Mouse (Mus musculus) thymus, adult 2 months (tissue): ENCODE results near the gene Ddx6. TPM values are rescaled to one million over a fixed set of nuclear protein-coding genes. Genes with fewer than 3 reads are reported as not detected.

Source experiments
- DNase-seq: peaks from one replicate; pipeline ENCODE4 v3.0.0; 2021
- H3K27ac ChIP-seq: fragments of 200-500 bp; 2 replicates; pipeline ENCODE4 v1.5.1; 2012; ENCODE audit warnings: low read length, control low read depth; ENCODE audit not compliant: control insufficient read depth, insufficient read depth
- H3K27me3 ChIP-seq: fragments of 200-500 bp; 2 replicates; pipeline ENCODE4 v1.6.1; 2012; ENCODE audit warnings: mild to moderate bottlenecking, low read length, moderate library complexity, mixed read lengths; ENCODE audit not compliant: control insufficient read depth, insufficient read depth
- H3K36me3 ChIP-seq: fragments of 200-500 bp; 2 replicates; pipeline ENCODE4 v1.6.1; 2012; ENCODE audit warnings: mild to moderate bottlenecking, low read length, moderate library complexity; ENCODE audit not compliant: control insufficient read depth, insufficient read depth
- H3K4me1 ChIP-seq: fragments of 200-500 bp; replicated peaks from 2 replicates; pipeline ENCODE4 v1.6.1; 2012; ENCODE audit warnings: low read length; ENCODE audit not compliant: control insufficient read depth, insufficient read depth
- H3K4me3 ChIP-seq: fragments of 200-500 bp; 2 replicates; pipeline ENCODE4 v1.5.1; 2012; ENCODE audit warnings: mild to moderate bottlenecking, low read length, control low read depth, moderate library complexity; ENCODE audit not compliant: control insufficient read depth, insufficient read depth
- CTCF ChIP-seq: fragments of 200-500 bp; IDR thresholded peaks from 2 replicates; pipeline ENCODE4 v1.5.1; 2012; ENCODE audit warnings: mild to moderate bottlenecking, control low read depth, low read length, moderate library complexity, borderline replicate concordance; ENCODE audit not compliant: control insufficient read depth, poor library complexity, insufficient read depth; ENCODE audit errors: extremely low read depth
- POLR2A ChIP-seq: fragments of 200-500 bp; IDR thresholded peaks from 2 replicates; pipeline ENCODE4 v1.6.1; 2012; ENCODE audit warnings: mild to moderate bottlenecking, low read length, control low read depth, moderate library complexity; ENCODE audit not compliant: control insufficient read depth, poor library complexity, insufficient read depth; ENCODE audit errors: extremely low read depth
- WGBS: fragments of 180-500 bp; shearing (Covaris S2); methylation state at CpG from one replicate; pipeline ENCODE4 v1.1.7; 2018; 5-methylcytosine and 5-hydroxymethylcytosine counted together
- polyA plus RNA-seq: library from polyadenylated mRNA; depleted of rRNA; stranded (reverse); fragments of >200 nt; gene quantifications from 2 replicates; pipeline ENCODE4 v1.2.3, GENCODE M21; 2012

Gene Ddx6
- polyA plus RNA-seq, 1 experiment: 29.2 TPM

DNA sequence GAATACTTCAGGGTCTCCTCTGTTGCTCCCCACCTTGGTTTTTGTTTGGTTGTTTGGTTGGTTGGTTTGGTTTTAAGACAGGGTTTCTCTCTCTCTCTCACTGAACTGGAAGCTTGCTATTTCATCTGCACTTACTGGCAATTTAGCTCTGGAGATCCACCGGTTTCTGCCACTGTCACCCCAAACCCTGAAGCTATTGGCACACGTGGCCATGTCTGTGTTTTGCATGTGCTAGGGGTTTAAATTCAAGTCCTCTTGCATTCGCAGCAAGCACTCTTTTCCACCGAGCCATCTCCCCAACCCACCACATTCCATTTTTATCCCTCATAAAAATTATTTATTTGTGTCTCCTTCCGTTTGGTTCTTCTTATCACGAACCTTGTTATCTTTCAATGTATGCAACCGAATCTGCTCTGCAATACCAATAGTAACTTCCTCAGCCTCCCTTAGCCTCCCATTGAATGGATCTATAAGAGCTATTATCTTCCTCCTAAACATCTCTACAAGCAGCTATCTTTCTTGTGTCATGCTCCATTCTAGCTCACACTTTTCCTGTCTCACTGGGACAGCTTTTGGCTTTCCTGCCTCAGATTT lies 13.0 kb upstream of the Ddx6 start:
- H3K27ac ChIP-seq: no peak overlapping the region
- WGBS: 97% methylated on average over 7 of the region's 7 CpGs
- no peak overlapping the region for H3K4me3 ChIP-seq
- no peaks in the 10 kb centered on the region for H3K27me3 ChIP-seq
- TF ChIP-seq POLR2A: no peak
- TF ChIP-seq CTCF: no peak
- H3K36me3 ChIP-seq: no peaks in the 10 kb centered on the region
- H3K4me1 ChIP-seq: no peaks in the 10 kb centered on the region; the same call in 1 of the 2 replicates
- no peak for DNase-seq

- WGBS: 97% methylated on average over 4 of the region's 4 CpGs
- DNase-seq: no peak
Observed at GRCm38 (mm10) chr9:44593221-44593620, 11.5 kb upstream of the Ddx6 start.

GRCm38 (mm10) chr9:44593886-44594285 lies 10.8 kb upstream of the Ddx6 start:
- no peaks in the 10 kb centered on the region for H3K36me3 ChIP-seq
- H3K4me1 ChIP-seq: no peaks in the 10 kb centered on the region
- no peaks in the 10 kb centered on the region for H3K27me3 ChIP-seq
- H3K27ac ChIP-seq: no peak overlapping the region
- H3K4me3 ChIP-seq: no peak overlapping the region
- TF ChIP-seq CTCF (no peak), POLR2A (no peak)
- WGBS: 94% methylated on average over 4 of the region's 4 CpGs
- DNase-seq: no peak

More at GRCm38 (mm10) chr9:44593221-44593620, 11.5 kb upstream of the Ddx6 start:
- TF ChIP-seq CTCF (no peak), POLR2A (no peak)
- H3K4me1 ChIP-seq: no peaks in the 10 kb centered on the region
- H3K27ac ChIP-seq: no peak overlapping the region
- no peaks in the 10 kb centered on the region for H3K36me3 ChIP-seq
- no peaks in the 10 kb centered on the region for H3K27me3 ChIP-seq
- H3K4me3 ChIP-seq: no peak overlapping the region

- Histone ChIP-seq H3K27me3 (no peaks in the 10 kb centered on the region), H3K4me3 (no peak overlapping the region), H3K4me1 (no peaks in the 10 kb centered on the region), H3K36me3 (no peaks in the 10 kb centered on the region), H3K27ac (no peak overlapping the region)
- TF ChIP-seq POLR2A: no peak
- TF ChIP-seq CTCF: no peak
- 97% methylated on average over 9 of the region's 9 CpGs for WGBS
- DNase-seq: no peak
Observed at GRCm38 (mm10) chr9:44594901-44595536, 9.7 kb upstream of the Ddx6 start.

DNA sequence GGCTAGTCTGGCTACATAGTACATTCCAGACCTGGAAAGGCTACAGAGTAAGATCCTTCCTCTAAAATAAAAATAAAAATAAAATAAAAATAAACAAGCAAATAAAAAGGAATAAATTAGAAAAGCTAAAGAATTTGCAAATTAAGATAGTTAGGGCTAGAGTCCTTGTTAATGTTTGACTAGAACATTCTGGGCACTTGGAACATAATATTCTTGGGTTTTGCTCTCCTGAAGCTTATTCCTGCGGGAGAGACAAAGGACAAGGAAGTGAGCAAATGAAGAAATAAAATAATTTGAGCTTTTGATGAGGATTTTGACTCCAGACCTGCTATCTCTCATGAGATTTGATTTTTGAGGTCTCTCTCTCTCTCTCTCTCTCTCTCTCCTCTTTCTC lies 9.2 kb upstream of the Ddx6 start:
- no peak overlapping the region for H3K4me3 ChIP-seq
- TF ChIP-seq CTCF (no peak), POLR2A (no peak)
- H3K27me3 ChIP-seq: no peaks in the 10 kb centered on the region
- WGBS: 95% methylated on average over 1 of the region's 1 CpGs
- no peak overlapping the region for H3K27ac ChIP-seq
- H3K36me3 ChIP-seq: no peaks in the 10 kb centered on the region
- no peaks in the 10 kb centered on the region for H3K4me1 ChIP-seq
- DNase-seq: no peak

- no peaks in the 10 kb centered on the region for H3K27me3 ChIP-seq
- no peak overlapping the region for H3K27ac ChIP-seq
- H3K4me1 ChIP-seq: peaks cover 5% of the 10 kb centered on the region; the same call in 1 of the 2 replicates
- DNase-seq: no peak
- 96% methylated on average over 2 of the region's 2 CpGs for WGBS
- H3K4me3 ChIP-seq: no peak overlapping the region
- no peaks in the 10 kb centered on the region for H3K36me3 ChIP-seq
- TF ChIP-seq POLR2A (no peak), CTCF (no peak)
Observed at GRCm38 (mm10) chr9:44597742-44598141, 7.0 kb upstream of the Ddx6 start.

DNA sequence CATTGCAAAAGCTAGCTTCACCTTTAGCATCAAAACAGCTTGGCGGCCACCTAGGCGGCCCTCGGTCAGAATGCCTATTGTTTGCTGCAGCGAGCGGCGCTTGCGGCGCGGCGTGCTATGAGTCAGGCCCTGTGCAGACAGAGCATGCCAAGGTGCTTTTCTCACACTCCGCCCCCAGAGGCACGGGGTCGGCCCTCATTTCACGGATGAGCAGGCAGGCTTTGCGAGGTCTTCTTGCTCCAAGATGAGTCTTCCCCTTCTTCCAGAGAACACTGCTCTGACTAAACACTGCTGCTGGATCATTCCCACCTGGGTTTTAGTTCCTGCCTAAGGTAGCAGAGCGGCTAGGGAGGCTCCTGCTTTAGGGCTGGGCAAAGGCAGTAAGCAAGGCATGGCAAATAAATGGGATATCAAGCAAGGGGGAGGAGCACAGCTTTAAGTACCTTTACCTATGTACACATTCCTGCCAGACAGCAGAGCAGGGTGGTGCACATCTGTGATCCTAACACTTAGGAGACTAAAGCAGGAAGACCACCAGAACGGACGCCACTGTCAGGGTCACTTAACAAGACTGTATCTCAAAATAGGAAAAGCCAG lies 5.7 kb upstream of the Ddx6 start:
- no peak overlapping the region for H3K27ac ChIP-seq

More for the DNA sequence above, 5.7 kb upstream of the Ddx6 start:
- Histone ChIP-seq H3K36me3 (no peaks in the 10 kb centered on the region), H3K4me1 (peaks cover 8% of the 10 kb centered on the region; the same call in 1 of the 2 replicates), H3K27me3 (no peaks in the 10 kb centered on the region), H3K4me3 (no peak overlapping the region)
- 72% methylated on average over 18 of the region's 18 CpGs for WGBS
- TF ChIP-seq CTCF (no peak), POLR2A (no peak)
- no peak for DNase-seq
